Mouse (Mus musculus): ENCODE results near the gene Fermt1. TPM values are rescaled to one million over a fixed set of nuclear protein-coding genes. Genes with fewer than 3 reads are reported as not detected.

Gene Fermt1
- polyA plus RNA-seq, 1 experiment, result not detected

DNA sequence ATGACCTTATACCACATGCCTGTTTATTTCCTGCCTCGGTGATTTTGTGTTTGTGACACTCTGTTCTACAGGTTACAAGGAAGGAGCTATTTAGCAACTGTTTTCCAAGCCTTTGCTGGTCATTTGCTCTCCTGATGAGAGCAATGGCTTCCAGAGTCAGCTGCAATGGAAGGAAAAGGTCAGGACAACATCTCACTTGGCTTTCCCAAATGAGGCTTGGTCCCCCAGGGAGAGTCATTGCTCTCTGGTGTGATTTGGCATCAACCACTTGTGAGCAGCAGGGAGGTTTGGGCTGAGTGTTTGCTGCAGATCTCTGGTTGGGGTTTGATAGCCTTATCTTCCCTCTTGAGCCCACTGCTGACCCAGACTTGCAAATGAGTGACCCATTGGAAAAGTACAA is 45.1 kb downstream of the Fermt1 start:
- TF ChIP-seq SRF (IDR thresholded peaks at IDR 0.05; ENCODE audit: control insufficient read depth, insufficient read length, low read depth), result no peak
- TF ChIP-seq REST (IDR thresholded peaks at IDR 0.05; ENCODE audit: insufficient read depth, insufficient read length), result no peak
- TF ChIP-seq MYOG (IDR thresholded peaks at IDR 0.05; ENCODE audit: control insufficient read depth in 1 of 3, insufficient read depth in 1 of 3, insufficient read length in 2 of 3, low read depth in 2 of 3), result no peak
- no peak for TF ChIP-seq MAX (IDR thresholded peaks at IDR 0.05; ENCODE audit: low read depth)
- no peak for TF ChIP-seq MYOD1 (IDR thresholded peaks at IDR 0.05; ENCODE audit: control insufficient read depth in 1 of 3, insufficient read length in 2 of 3, low read depth in 2 of 3)
- TF ChIP-seq POLR2A (IDR thresholded peaks at IDR 0.05; ENCODE audit: insufficient read length, low read depth), result no peak
- TF ChIP-seq CEBPB (IDR thresholded peaks at IDR 0.05; ENCODE audit: insufficient read depth, poor library complexity, severe bottlenecking), result no peak
- TF ChIP-seq TCF12 (IDR thresholded peaks at IDR 0.05; ENCODE audit: insufficient read depth, poor library complexity, severe bottlenecking), result no peak
- no peak for TF ChIP-seq E2F4 (IDR thresholded peaks at IDR 0.05; ENCODE audit: insufficient read depth)
- TF ChIP-seq POLR2AphosphoS2 (IDR thresholded peaks at IDR 0.05; ENCODE audit: insufficient read length, low read depth), result no peak
- no peak for TF ChIP-seq USF1 (IDR thresholded peaks at IDR 0.05; ENCODE audit: low read depth)
- TF ChIP-seq TCF3 (IDR thresholded peaks at IDR 0.05; ENCODE audit: insufficient read length, low read depth), result no peak
- Histone ChIP-seq H3K79me2 (ENCODE audit: control insufficient read depth, insufficient read depth) (no peaks in the 10 kb centered on the region), H3K4me2 (ENCODE audit: low read depth) (no peak overlapping the region), H3K4me3 (no peak overlapping the region), H3ac (ENCODE audit: control insufficient read depth, insufficient read length) (no peak overlapping the region), H3K36me3 (ENCODE audit: control insufficient read depth, insufficient read depth) (no peaks in the 10 kb centered on the region), H3K27me3 (ENCODE audit: control insufficient read depth, insufficient read depth, insufficient read length) (no peaks in the 10 kb centered on the region)

GRCm38 (mm10) chr2:132898211-132898610 is 47.5 kb downstream of the Fermt1 start:
- Histone ChIP-seq H3K79me2 (ENCODE audit: control insufficient read depth, insufficient read depth) (no peaks in the 10 kb centered on the region), H3K4me3 (no peak overlapping the region), H3K4me2 (ENCODE audit: low read depth) (no peak overlapping the region), H3ac (ENCODE audit: control insufficient read depth, insufficient read length) (no peak overlapping the region), H3K36me3 (ENCODE audit: control insufficient read depth, insufficient read depth) (no peaks in the 10 kb centered on the region), H3K27me3 (ENCODE audit: control insufficient read depth, insufficient read depth, insufficient read length) (no peaks in the 10 kb centered on the region)
- TF ChIP-seq MYOG (IDR thresholded peaks at IDR 0.05; ENCODE audit: control insufficient read depth in 1 of 3, insufficient read depth in 1 of 3, insufficient read length in 2 of 3, low read depth in 2 of 3), result no peak
- TF ChIP-seq CEBPB (IDR thresholded peaks at IDR 0.05; ENCODE audit: insufficient read depth, poor library complexity, severe bottlenecking), result no peak
- TF ChIP-seq TCF12 (IDR thresholded peaks at IDR 0.05; ENCODE audit: insufficient read depth, poor library complexity, severe bottlenecking), result no peak
- no peak for TF ChIP-seq TCF3 (IDR thresholded peaks at IDR 0.05; ENCODE audit: insufficient read length, low read depth)
- no peak for TF ChIP-seq MYOD1 (IDR thresholded peaks at IDR 0.05; ENCODE audit: control insufficient read depth in 1 of 3, insufficient read length in 2 of 3, low read depth in 2 of 3)
- TF ChIP-seq USF1 (IDR thresholded peaks at IDR 0.05; ENCODE audit: low read depth), result no peak
- TF ChIP-seq POLR2A (IDR thresholded peaks at IDR 0.05; ENCODE audit: insufficient read length, low read depth), result no peak
- no peak for TF ChIP-seq E2F4 (IDR thresholded peaks at IDR 0.05; ENCODE audit: insufficient read depth)

DNA sequence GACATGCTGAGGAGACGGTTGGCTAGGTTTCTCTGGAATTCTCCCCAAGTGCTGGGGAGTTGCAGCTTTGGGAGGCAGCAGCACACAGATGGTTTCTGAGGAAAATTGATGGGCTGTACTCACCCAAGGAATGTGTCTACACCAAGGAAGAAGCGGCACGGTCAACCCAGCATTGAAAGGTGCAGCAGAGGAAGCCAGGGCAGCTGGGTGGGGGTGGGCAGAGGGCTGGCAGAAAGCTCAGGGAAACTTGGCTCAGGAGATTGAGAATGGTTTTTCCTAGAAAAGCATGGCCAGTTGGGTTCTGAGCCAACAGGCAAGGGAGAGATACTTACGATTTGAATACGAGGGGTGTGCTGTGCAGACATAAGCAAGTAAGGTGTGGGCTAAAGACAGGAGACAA is 51.9 kb downstream of the Fermt1 start:
- H3K27me3 ChIP-seq (ENCODE audit: control insufficient read depth, insufficient read depth, insufficient read length), result no peaks in the 10 kb centered on the region
- H3K36me3 ChIP-seq (ENCODE audit: control insufficient read depth, insufficient read depth), result no peaks in the 10 kb centered on the region
- TF ChIP-seq USF1 (IDR thresholded peaks at IDR 0.05; ENCODE audit: low read depth) (no peak), E2F4 (IDR thresholded peaks at IDR 0.05; ENCODE audit: insufficient read depth) (no peak), POLR2AphosphoS2 (IDR thresholded peaks at IDR 0.05; ENCODE audit: insufficient read length, low read depth) (no peak), MYOD1 (IDR thresholded peaks at IDR 0.05; ENCODE audit: control insufficient read depth in 1 of 3, insufficient read length in 2 of 3, low read depth in 2 of 3) (no peak), REST (IDR thresholded peaks at IDR 0.05; ENCODE audit: insufficient read depth, insufficient read length) (no peak), POLR2A (IDR thresholded peaks at IDR 0.05; ENCODE audit: insufficient read length, low read depth) (no peak), MAX (IDR thresholded peaks at IDR 0.05; ENCODE audit: low read depth) (no peak), TCF12 (IDR thresholded peaks at IDR 0.05; ENCODE audit: insufficient read depth, poor library complexity, severe bottlenecking) (no peak), TCF3 (IDR thresholded peaks at IDR 0.05; ENCODE audit: insufficient read length, low read depth) (no peak), SRF (IDR thresholded peaks at IDR 0.05; ENCODE audit: control insufficient read depth, insufficient read length, low read depth) (no peak), CEBPB (IDR thresholded peaks at IDR 0.05; ENCODE audit: insufficient read depth, poor library complexity, severe bottlenecking) (no peak), MYOG (IDR thresholded peaks at IDR 0.05; ENCODE audit: control insufficient read depth in 1 of 3, insufficient read depth in 1 of 3, insufficient read length in 2 of 3, low read depth in 2 of 3) (no peak)
- H3K4me3 ChIP-seq, result no peak overlapping the region
- no peak overlapping the region for H3ac ChIP-seq (ENCODE audit: control insufficient read depth, insufficient read length)
- H3K4me2 ChIP-seq (ENCODE audit: low read depth), result no peak overlapping the region
- no peaks in the 10 kb centered on the region for H3K79me2 ChIP-seq (ENCODE audit: control insufficient read depth, insufficient read depth)

- H3K4me3 ChIP-seq, result no peak overlapping the region
- H3K27me3 ChIP-seq (ENCODE audit: control insufficient read depth, insufficient read depth, insufficient read length), result peaks cover 13% of the 10 kb centered on the region
- no peak overlapping the region for H3ac ChIP-seq (ENCODE audit: control insufficient read depth, insufficient read length)
- no peaks in the 10 kb centered on the region for H3K79me2 ChIP-seq (ENCODE audit: control insufficient read depth, insufficient read depth)
- TF ChIP-seq TCF12 (IDR thresholded peaks at IDR 0.05; ENCODE audit: insufficient read depth, poor library complexity, severe bottlenecking) (no peak), E2F4 (IDR thresholded peaks at IDR 0.05; ENCODE audit: insufficient read depth) (no peak), CEBPB (IDR thresholded peaks at IDR 0.05; ENCODE audit: insufficient read depth, poor library complexity, severe bottlenecking) (no peak), SRF (IDR thresholded peaks at IDR 0.05; ENCODE audit: control insufficient read depth, insufficient read length, low read depth) (no peak), MYOD1 (IDR thresholded peaks at IDR 0.05; ENCODE audit: control insufficient read depth in 1 of 3, insufficient read length in 2 of 3, low read depth in 2 of 3) (no peak), POLR2A (IDR thresholded peaks at IDR 0.05; ENCODE audit: insufficient read length, low read depth) (no peak), USF1 (IDR thresholded peaks at IDR 0.05; ENCODE audit: low read depth) (no peak), MAX (IDR thresholded peaks at IDR 0.05; ENCODE audit: low read depth) (no peak), MYOG (IDR thresholded peaks at IDR 0.05; ENCODE audit: control insufficient read depth in 1 of 3, insufficient read depth in 1 of 3, insufficient read length in 2 of 3, low read depth in 2 of 3) (no peak), POLR2AphosphoS2 (IDR thresholded peaks at IDR 0.05; ENCODE audit: insufficient read length, low read depth) (no peak), REST (IDR thresholded peaks at IDR 0.05; ENCODE audit: insufficient read depth, insufficient read length) (no peak), TCF3 (IDR thresholded peaks at IDR 0.05; ENCODE audit: insufficient read length, low read depth) (no peak)
- H3K36me3 ChIP-seq (ENCODE audit: control insufficient read depth, insufficient read depth), result no peaks in the 10 kb centered on the region
- H3K4me2 ChIP-seq (ENCODE audit: low read depth), result no peak overlapping the region
Observed at GRCm38 (mm10) chr2:132885312-132885711, 60.4 kb downstream of the Fermt1 start.

Data from myocyte (in vitro differentiated cells).